Mouse (Mus musculus) neural tube, embryonic 12.5 days (tissue): ENCODE results near the gene Spata17. TPM values are rescaled to one million over a fixed set of nuclear protein-coding genes. Genes with fewer than 3 reads are reported as not detected.

Experiments
- ATAC-seq: fragments of 200-750 bp; cut with Nextera tagmentation; 2 replicates; pipeline ENCODE4 v1.8.0; 2017; ENCODE audit warnings: low read depth, mild to moderate bottlenecking, moderate TSS enrichment, moderate library complexity; ENCODE audit not compliant: low FRiP score
- H3K27ac ChIP-seq: fragments of 300-500 bp; sonication (generic); 2 replicates; pipeline ENCODE4 v1.5.1; 2016
- H3K27me3 ChIP-seq: fragments of 300-500 bp; sonication (generic); replicated peaks from 2 replicates; pipeline ENCODE4 v1.6.1; 2016; ENCODE audit warnings: mild to moderate bottlenecking
- H3K36me3 ChIP-seq: fragments of 300-500 bp; sonication (generic); 2 replicates; pipeline ENCODE4 v1.6.1; 2016; ENCODE audit warnings: mild to moderate bottlenecking
- H3K4me1 ChIP-seq: fragments of 300-500 bp; sonication (generic); 2 replicates; pipeline ENCODE4 v1.6.1; 2016
- H3K4me2 ChIP-seq: fragments of 300-500 bp; sonication (generic); replicated peaks from 2 replicates; pipeline ENCODE4 v1.6.1; 2016; ENCODE audit warnings: mild to moderate bottlenecking
- H3K4me3 ChIP-seq: fragments of 300-500 bp; sonication (generic); 2 replicates; pipeline ENCODE4 v1.5.1; 2016
- H3K9ac ChIP-seq: fragments of 300-500 bp; sonication (generic); 2 replicates; pipeline ENCODE4 v1.6.1; 2016; ENCODE audit warnings: mild to moderate bottlenecking
- H3K9me3 ChIP-seq: fragments of 300-500 bp; sonication (generic); 2 replicates; pipeline ENCODE4 v1.6.1; 2016; ENCODE audit warnings: mild to moderate bottlenecking
- WGBS: fragments of 180-500 bp; shearing (Covaris S2); methylation state at CpG from one replicate; pipeline ENCODE4 v1.1.7; 2016; 5-methylcytosine and 5-hydroxymethylcytosine counted together
- polyA plus RNA-seq: library from polyadenylated mRNA; unstranded; fragments of >200 nt; fragmentation: Nextera tagmentation; extraction: Ambion mirVana; gene quantifications from 2 replicates; pipeline ENCODE4 v1.2.1, GENCODE M21; 2016

The Spata17 gene
- polyA plus RNA-seq, 1 experiment from 2014 or later = 1.5 TPM

GRCm38 (mm10) chr1:187118108-187118507 is 97.2 kb downstream of the Spata17 start:
- Histone ChIP-seq H3K9me3 (no peaks in the 10 kb centered on the region), H3K4me3 (no peak overlapping the region), H3K36me3 (no peaks in the 10 kb centered on the region), H3K27me3 (no peaks in the 10 kb centered on the region), H3K27ac (no peak overlapping the region), H3K9ac (no peak overlapping the region), H3K4me1 (no peaks in the 10 kb centered on the region), H3K4me2 (no peak overlapping the region)
- ATAC-seq = no peak
- WGBS = 86% methylated on average over 6 of the region's 6 CpGs

- no peaks in the 10 kb centered on the region for H3K27me3 ChIP-seq
- no peak overlapping the region for H3K27ac ChIP-seq
- no peak overlapping the region for H3K4me3 ChIP-seq
- H3K9ac ChIP-seq = no peak overlapping the region
- H3K4me2 ChIP-seq = no peak overlapping the region
- 55% methylated on average over 9 of the region's 9 CpGs for WGBS
- H3K4me1 ChIP-seq = no peaks in the 10 kb centered on the region
- H3K9me3 ChIP-seq = no peaks in the 10 kb centered on the region
- H3K36me3 ChIP-seq = no peaks in the 10 kb centered on the region
- no peak for ATAC-seq
Observed at GRCm38 (mm10) chr1:187113716-187114115, 101.5 kb downstream of the Spata17 start.

GRCm38 (mm10) chr1:187102130-187102529 is 113.1 kb downstream of the Spata17 start:
- 95% methylated on average over 4 of the region's 4 CpGs for WGBS
- ATAC-seq = no peak
- H3K4me1 ChIP-seq = no peaks in the 10 kb centered on the region
- H3K9me3 ChIP-seq = no peaks in the 10 kb centered on the region
- no peak overlapping the region for H3K4me2 ChIP-seq
- H3K36me3 ChIP-seq = no peaks in the 10 kb centered on the region
- no peaks in the 10 kb centered on the region for H3K27me3 ChIP-seq
- H3K4me3 ChIP-seq = no peak overlapping the region
- no peak overlapping the region for H3K27ac ChIP-seq
- H3K9ac ChIP-seq = no peak overlapping the region

- Histone ChIP-seq H3K4me1 (no peaks in the 10 kb centered on the region), H3K9me3 (no peaks in the 10 kb centered on the region)
Observed at GRCm38 (mm10) chr1:187101202-187101601, 114.1 kb downstream of the Spata17 start.

GRCm38 (mm10) chr1:187100624-187101023 is 114.6 kb downstream of the Spata17 start:
- no peak for ATAC-seq
- WGBS = 79% methylated on average over 3 of the region's 3 CpGs
- Histone ChIP-seq H3K27ac (no peak overlapping the region), H3K9ac (no peak overlapping the region), H3K4me1 (no peaks in the 10 kb centered on the region), H3K36me3 (no peaks in the 10 kb centered on the region), H3K4me2 (no peak overlapping the region), H3K4me3 (no peak overlapping the region), H3K27me3 (no peaks in the 10 kb centered on the region), H3K9me3 (no peaks in the 10 kb centered on the region)

More at GRCm38 (mm10) chr1:187101202-187101601, 114.1 kb downstream of the Spata17 start:
- H3K4me3 ChIP-seq = no peak overlapping the region
- WGBS = 80% methylated on average over 3 of the region's 3 CpGs
- H3K4me2 ChIP-seq = no peak overlapping the region
- H3K27ac ChIP-seq = no peak overlapping the region
- H3K36me3 ChIP-seq = no peaks in the 10 kb centered on the region
- no peaks in the 10 kb centered on the region for H3K27me3 ChIP-seq
- no peak overlapping the region for H3K9ac ChIP-seq
- no peak for ATAC-seq

GRCm38 (mm10) chr1:187098285-187098684 is 117.0 kb downstream of the Spata17 start:
- no peaks in the 10 kb centered on the region for H3K9me3 ChIP-seq
- no peak overlapping the region for H3K27ac ChIP-seq
- H3K4me2 ChIP-seq = no peak overlapping the region
- H3K27me3 ChIP-seq = no peaks in the 10 kb centered on the region
- no peak overlapping the region for H3K4me3 ChIP-seq
- no peaks in the 10 kb centered on the region for H3K36me3 ChIP-seq
- no peak overlapping the region for H3K9ac ChIP-seq
- no peaks in the 10 kb centered on the region for H3K4me1 ChIP-seq
- WGBS = 84% methylated on average over 6 of the region's 6 CpGs
- ATAC-seq = no peak

GRCm38 (mm10) chr1:187092546-187092945 is 122.7 kb downstream of the Spata17 start:
- Histone ChIP-seq H3K9me3 (no peaks in the 10 kb centered on the region), H3K9ac (no peak overlapping the region), H3K27me3 (no peaks in the 10 kb centered on the region), H3K36me3 (no peaks in the 10 kb centered on the region), H3K4me1 (no peaks in the 10 kb centered on the region), H3K4me3 (no peak overlapping the region), H3K27ac (no peak overlapping the region), H3K4me2 (no peak overlapping the region)
- 73% methylated on average over 14 of the region's 14 CpGs for WGBS
- ATAC-seq = no peak

GRCm38 (mm10) chr1:187088660-187089395 is 126.4 kb downstream of the Spata17 start:
- no peaks in the 10 kb centered on the region for H3K27me3 ChIP-seq
- no peaks in the 10 kb centered on the region for H3K4me1 ChIP-seq
- no peak overlapping the region for H3K27ac ChIP-seq
- H3K9me3 ChIP-seq = no peaks in the 10 kb centered on the region
- H3K9ac ChIP-seq = no peak overlapping the region
- 72% methylated on average over 3 of the region's 3 CpGs for WGBS
- H3K4me3 ChIP-seq = no peak overlapping the region
- H3K36me3 ChIP-seq = no peaks in the 10 kb centered on the region
- ATAC-seq = no peak
- H3K4me2 ChIP-seq = no peak overlapping the region

- no peaks in the 10 kb centered on the region for H3K4me1 ChIP-seq
- WGBS = 76% methylated on average over 6 of the region's 6 CpGs
- H3K4me2 ChIP-seq = no peak overlapping the region
- H3K9ac ChIP-seq = no peak overlapping the region
- ATAC-seq = no peak
- H3K9me3 ChIP-seq = 0 out of 2 replicates have a peak, but pooled peaks cover 1% of the 10 kb centered on the region
- H3K4me3 ChIP-seq = no peak overlapping the region
- no peaks in the 10 kb centered on the region for H3K27me3 ChIP-seq
- H3K27ac ChIP-seq = no peak overlapping the region
- H3K36me3 ChIP-seq = no peaks in the 10 kb centered on the region
Observed at GRCm38 (mm10) chr1:187086027-187086426, 129.2 kb downstream of the Spata17 start.

- Histone ChIP-seq H3K4me1 (0 out of 2 replicates have a peak, but pooled peaks cover 6% of the 10 kb centered on the region), H3K27me3 (0 out of 2 replicates have a peak, but pooled peaks cover 3% of the 10 kb centered on the region), H3K4me2 (no peak overlapping the region), H3K36me3 (no peaks in the 10 kb centered on the region), H3K27ac (no peak overlapping the region), H3K9me3 (0 out of 2 replicates have a peak, but pooled peaks cover 3% of the 10 kb centered on the region), H3K9ac (no peak overlapping the region), H3K4me3 (no peak overlapping the region)
- peak; percentile 53; the same call in 1 of the 2 replicates for ATAC-seq
- whole genome bisulfite sequencing = 36% methylated on average over 9 of the region's 9 CpGs
Observed at GRCm38 (mm10) chr1:187077352-187077751, 137.9 kb downstream of the Spata17 start.

- H3K9me3 ChIP-seq = 0 out of 2 replicates have a peak, but pooled peaks cover 3% of the 10 kb centered on the region
- no peak overlapping the region for H3K4me3 ChIP-seq
- H3K4me2 ChIP-seq = no peak overlapping the region
- H3K4me1 ChIP-seq = 0 out of 2 replicates have a peak, but pooled peaks cover 6% of the 10 kb centered on the region
- ATAC-seq = 0 out of 2 replicates have a peak, but pooled peaks have one; percentile 58
- 36% methylated on average over 3 of the region's 3 CpGs for WGBS
- H3K27ac ChIP-seq = no peak overlapping the region
- H3K27me3 ChIP-seq = 0 out of 2 replicates have a peak, but pooled peaks cover 3% of the 10 kb centered on the region
- H3K36me3 ChIP-seq = no peaks in the 10 kb centered on the region
- no peak overlapping the region for H3K9ac ChIP-seq
Observed at GRCm38 (mm10) chr1:187077043-187077334, 138.3 kb downstream of the Spata17 start.

GRCm38 (mm10) chr1:187076198-187077042 is 138.8 kb downstream of the Spata17 start:
- Histone ChIP-seq H3K27ac (no peak overlapping the region), H3K36me3 (no peaks in the 10 kb centered on the region), H3K27me3 (0 out of 2 replicates have a peak, but pooled peaks cover 3% of the 10 kb centered on the region), H3K4me3 (no peak overlapping the region), H3K9me3 (0 out of 2 replicates have a peak, but pooled peaks cover 3% of the 10 kb centered on the region), H3K9ac (no peak overlapping the region), H3K4me1 (0 out of 2 replicates have a peak, but pooled peaks cover 6% of the 10 kb centered on the region), H3K4me2 (no peak overlapping the region)
- 42% methylated on average over 3 of the region's 3 CpGs for WGBS
- peak; percentile 82 for ATAC-seq
